Mouse (Mus musculus): ENCODE data around the gene Mier1. TPM values are rescaled to one million over a fixed set of nuclear protein-coding genes. Genes with fewer than 3 reads are reported as not detected.

Mier1 gene
- polyA plus RNA-seq (2014; fragmentation: Illumina TruSeq; extraction: RNeasy Lipid Tissue Mini Kit (QIAGEN cat#74804); ENCODE audit: low read depth, low replicate concordance), result 165 TPM

DNA sequence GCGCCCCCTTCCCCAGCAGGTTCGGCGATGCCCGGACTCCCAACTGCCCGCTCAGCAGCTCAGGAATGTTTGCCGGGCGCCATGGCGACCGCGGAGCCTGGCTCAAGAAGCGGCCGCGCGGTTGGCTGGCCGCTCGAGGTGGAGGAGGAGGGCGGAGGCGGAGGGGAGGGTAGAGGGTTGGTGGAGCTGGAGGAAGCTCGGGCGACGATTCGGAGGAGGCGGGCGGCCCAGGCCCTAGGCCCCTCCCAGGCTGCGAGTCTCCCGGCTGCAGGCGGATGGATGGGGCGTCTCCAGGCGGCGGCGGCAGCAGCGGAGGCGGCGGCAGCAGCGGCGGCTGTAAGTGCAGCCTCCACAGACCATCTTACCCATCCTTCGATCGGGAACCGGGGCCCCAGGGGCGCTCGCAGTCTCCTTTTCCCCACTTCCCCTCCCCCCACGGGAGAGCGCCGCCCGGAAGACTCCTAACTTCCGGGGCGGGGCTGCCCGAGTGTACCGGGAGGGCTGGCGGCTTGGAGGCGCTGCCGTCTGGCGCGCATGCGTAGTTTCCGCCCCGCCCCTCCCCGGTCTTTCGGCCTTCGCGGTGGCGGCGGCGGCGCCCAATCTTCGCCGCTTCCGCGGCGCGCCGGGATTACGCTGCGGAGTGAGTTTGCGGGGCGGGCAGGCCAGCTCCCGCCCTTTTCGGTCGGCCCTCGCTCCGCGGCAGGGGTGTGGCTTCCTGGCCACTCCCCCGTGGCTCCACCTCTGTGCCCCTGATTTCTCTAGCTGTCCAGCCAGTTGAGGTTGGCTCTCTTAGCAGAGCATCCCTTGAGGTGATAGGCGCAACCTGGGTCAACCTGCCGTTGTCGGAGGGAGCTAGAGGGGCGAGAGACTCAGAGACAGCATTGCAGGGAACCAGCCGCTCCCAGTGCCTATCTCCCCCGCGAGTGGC, at the start of gene Mier1, which contains the start of gene Wdr78:
Gene Mier1, plus strand, starts transcription at position 207 of the 928 bp plus-strand sequence.
Gene Wdr78, minus strand, starts transcription at position 372 of the 928 bp plus-strand sequence.

Other genes with a start within 250 kb of the Mier1 start
- gene Tctex1d1, start 135.8 kb upstream of the Mier1 start, polyA plus RNA-seq (2014; fragmentation: Illumina TruSeq; extraction: RNeasy Lipid Tissue Mini Kit (QIAGEN cat#74804); ENCODE audit: low read depth, low replicate concordance), result not detected
- gene Insl5, start 87.5 kb upstream of the Mier1 start, polyA plus RNA-seq (2014; fragmentation: Illumina TruSeq; extraction: RNeasy Lipid Tissue Mini Kit (QIAGEN cat#74804); ENCODE audit: low read depth, low replicate concordance), result not detected
- gene Wdr78, start 165 bp downstream of the Mier1 start, polyA plus RNA-seq (2014; fragmentation: Illumina TruSeq; extraction: RNeasy Lipid Tissue Mini Kit (QIAGEN cat#74804); ENCODE audit: low read depth, low replicate concordance), result 8.1 TPM
- gene Slc35d1, start 100.8 kb downstream of the Mier1 start, polyA plus RNA-seq (2014; fragmentation: Illumina TruSeq; extraction: RNeasy Lipid Tissue Mini Kit (QIAGEN cat#74804); ENCODE audit: low read depth, low replicate concordance), result 16.9 TPM
- not detected for gene 4921539E11Rik, start 176.5 kb downstream of the Mier1 start, polyA plus RNA-seq (2014; fragmentation: Illumina TruSeq; extraction: RNeasy Lipid Tissue Mini Kit (QIAGEN cat#74804); ENCODE audit: low read depth, low replicate concordance)
- 17.5 TPM for gene Oma1, start 199.4 kb downstream of the Mier1 start, polyA plus RNA-seq (2014; fragmentation: Illumina TruSeq; extraction: RNeasy Lipid Tissue Mini Kit (QIAGEN cat#74804); ENCODE audit: low read depth, low replicate concordance)

Data from adrenal gland, adult 10 weeks (tissue).